Mouse (Mus musculus) intestine, postnatal 0 days (tissue): ENCODE data around the gene Rpl24. TPM values are rescaled to one million over a fixed set of nuclear protein-coding genes. Genes with fewer than 3 reads are reported as not detected.

ENCODE experiments used
- ATAC-seq: fragments of 200-750 bp; cut with Nextera tagmentation; 2 replicates; pipeline ENCODE4 v1.8.0; 2017; ENCODE audit warnings: mild to moderate bottlenecking, moderate TSS enrichment, moderate library complexity
- H3K27ac ChIP-seq: fragments of 300-500 bp; sonication (generic); 2 replicates; pipeline ENCODE4 v1.5.1; 2014; ENCODE audit warnings: mild to moderate bottlenecking, low read depth, low read length, moderate library complexity
- H3K27me3 ChIP-seq: fragments of 300-500 bp; sonication (generic); replicated peaks from 2 replicates; pipeline ENCODE4 v1.6.1; 2014; ENCODE audit warnings: low read length, mixed read lengths; ENCODE audit not compliant: control insufficient read depth, insufficient read depth
- H3K36me3 ChIP-seq: fragments of 300-500 bp; sonication (generic); 2 replicates; pipeline ENCODE4 v1.6.1; 2014; ENCODE audit warnings: mild to moderate bottlenecking, moderate library complexity; ENCODE audit not compliant: control insufficient read depth, insufficient read depth
- H3K4me1 ChIP-seq: fragments of 300-500 bp; sonication (generic); replicated peaks from 2 replicates; pipeline ENCODE4 v1.6.1; 2014; ENCODE audit warnings: antibody characterized with exemption, low read length, mixed read lengths; ENCODE audit not compliant: control insufficient read depth, insufficient read depth
- H3K4me2 ChIP-seq: fragments of 300-500 bp; sonication (generic); replicated peaks from 2 replicates; pipeline ENCODE4 v1.6.1; 2014; ENCODE audit warnings: low read depth, mild to moderate bottlenecking, moderate library complexity
- H3K4me3 ChIP-seq: fragments of 300-500 bp; sonication (generic); 2 replicates; pipeline ENCODE4 v1.5.1; 2014; ENCODE audit warnings: low read depth, low read length
- H3K9ac ChIP-seq: fragments of 300-500 bp; sonication (generic); 2 replicates; pipeline ENCODE4 v1.6.1; 2014; ENCODE audit warnings: mild to moderate bottlenecking, low read depth, low read length
- H3K9me3 ChIP-seq: fragments of 300-500 bp; sonication (generic); 2 replicates; pipeline ENCODE4 v1.6.1; 2016; ENCODE audit warnings: mixed run types; ENCODE audit not compliant: control insufficient read depth
- CTCF ChIP-seq: sonication (generic); IDR thresholded peaks from 2 replicates; pipeline ENCODE4 v1.5.1; 2016; ENCODE audit warnings: low read depth, mild to moderate bottlenecking, control low read depth, antibody characterized with exemption, moderate library complexity
- WGBS: fragments of 180-500 bp; shearing (Covaris S2); extraction: QIAGEN DNeasy Blood & Tissue Kit; methylation state at CpG from one replicate; pipeline ENCODE4 v1.1.7; 2014; 5-methylcytosine and 5-hydroxymethylcytosine counted together
- polyA plus RNA-seq: library from polyadenylated mRNA; unstranded; fragments of >200 nt; fragmentation: Nextera tagmentation; extraction: Ambion mirVana; gene quantifications from 2 replicates; pipeline ENCODE4 v1.2.1, GENCODE M21; 2015

Rpl24 gene
- polyA plus RNA-seq, 1 experiment from 2014 or later, result 521 TPM

DNA sequence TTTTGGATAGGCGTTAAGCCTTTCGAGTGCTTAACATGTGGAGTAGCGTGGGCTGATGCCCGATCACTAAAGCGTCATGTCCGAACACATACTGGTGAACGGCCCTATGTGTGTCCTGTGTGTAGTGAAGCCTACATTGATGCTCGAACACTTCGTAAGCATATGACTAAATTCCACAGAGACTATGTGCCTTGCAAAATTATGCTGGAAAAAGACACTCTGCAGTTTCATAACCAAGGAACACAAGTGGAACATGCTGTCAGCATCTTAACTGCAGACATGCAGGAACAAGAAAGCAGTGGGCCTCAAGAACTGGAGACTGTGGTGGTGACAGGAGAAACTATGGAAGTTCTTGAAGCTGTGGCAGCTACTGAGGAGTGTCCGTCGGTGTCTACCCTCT lies 40.7 kb downstream of the Rpl24 start:
- ATAC-seq, result no peak
- WGBS, result 97% methylated on average over 11 of the region's 11 CpGs

GRCm38 (mm10) chr16:56008862-56009261 lies 42.8 kb downstream of the Rpl24 start:
- H3K9ac ChIP-seq, result no peak overlapping the region
- H3K27me3 ChIP-seq, result no peaks in the 10 kb centered on the region
- no peak overlapping the region for H3K27ac ChIP-seq
- H3K4me2 ChIP-seq, result no peak overlapping the region
- H3K4me1 ChIP-seq, result no peaks in the 10 kb centered on the region
- H3K9me3 ChIP-seq, result no peaks in the 10 kb centered on the region
- no peak overlapping the region for H3K4me3 ChIP-seq
- TF ChIP-seq CTCF, result no peak
- WGBS, result 89% methylated on average over 1 of the region's 1 CpGs
- H3K36me3 ChIP-seq, result peaks cover 29% of the 10 kb centered on the region
- no peak for ATAC-seq

More for the DNA sequence above, 40.7 kb downstream of the Rpl24 start:
- TF ChIP-seq CTCF, result no peak
- H3K36me3 ChIP-seq, result peaks cover 44% of the 10 kb centered on the region
- no peaks in the 10 kb centered on the region for H3K27me3 ChIP-seq
- no peaks in the 10 kb centered on the region for H3K4me1 ChIP-seq
- H3K27ac ChIP-seq, result no peak overlapping the region
- no peaks in the 10 kb centered on the region for H3K9me3 ChIP-seq
- H3K9ac ChIP-seq, result no peak overlapping the region
- no peak overlapping the region for H3K4me2 ChIP-seq
- H3K4me3 ChIP-seq, result no peak overlapping the region

DNA sequence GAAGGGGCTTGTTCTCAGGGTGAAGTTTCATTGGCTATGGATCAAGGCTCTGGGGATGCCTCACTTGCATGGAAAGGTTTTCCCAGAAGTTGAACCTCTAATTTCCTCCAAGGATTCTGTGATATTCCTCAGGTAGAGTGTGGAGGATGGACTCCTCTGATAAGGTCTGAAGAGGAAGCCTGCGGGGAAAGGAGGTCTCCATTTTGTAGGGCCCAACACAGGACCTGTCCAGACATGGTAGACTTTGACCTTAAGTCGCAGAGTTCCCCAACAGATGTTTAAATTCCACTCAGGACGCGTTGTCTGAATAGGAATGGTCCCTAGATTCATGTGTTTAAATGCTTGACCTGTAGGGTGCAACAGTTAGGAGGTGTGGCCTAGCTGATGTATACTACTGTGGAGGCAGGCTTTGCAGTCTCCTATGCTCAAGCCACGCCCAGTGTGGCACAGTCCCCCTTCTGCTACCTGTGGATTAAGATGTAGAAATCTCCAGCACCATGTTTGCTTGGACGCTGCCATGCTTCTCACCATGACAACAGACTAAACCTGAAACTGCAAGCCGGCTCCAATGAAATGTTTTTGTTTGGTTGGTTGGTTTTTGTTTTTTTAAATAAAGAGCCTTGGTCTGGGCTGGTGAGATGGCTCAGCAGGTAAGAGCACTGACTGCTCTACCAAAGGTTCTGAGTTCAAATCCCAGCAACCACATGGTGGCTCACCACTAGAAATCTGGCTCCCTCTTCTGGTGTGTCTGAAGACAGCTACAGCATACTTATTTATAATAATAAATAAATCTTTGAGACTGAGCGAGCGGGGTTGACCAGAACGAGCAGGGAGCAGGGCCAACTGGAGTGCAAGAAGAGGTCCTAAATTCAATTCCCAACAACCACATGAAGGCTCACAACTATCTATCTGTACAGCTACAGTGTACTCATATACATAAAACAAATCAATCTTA lies 47.0 kb downstream of the Rpl24 start:
- 89% methylated on average over 10 of the region's 10 CpGs for WGBS
- TF ChIP-seq CTCF, result no peak
- Histone ChIP-seq H3K4me2 (no peak overlapping the region), H3K9me3 (no peaks in the 10 kb centered on the region), H3K27ac (no peak overlapping the region), H3K36me3 (peaks cover 10% of the 10 kb centered on the region), H3K4me3 (no peak overlapping the region), H3K4me1 (no peaks in the 10 kb centered on the region), H3K9ac (no peak overlapping the region), H3K27me3 (no peaks in the 10 kb centered on the region)
- no peak for ATAC-seq

- Histone ChIP-seq H3K36me3 (peaks cover 19% of the 10 kb centered on the region), H3K4me1 (no peaks in the 10 kb centered on the region), H3K4me3 (no peak overlapping the region), H3K27me3 (no peaks in the 10 kb centered on the region), H3K9ac (no peak overlapping the region), H3K27ac (no peak overlapping the region), H3K9me3 (no peaks in the 10 kb centered on the region), H3K4me2 (no peak overlapping the region)
- ATAC-seq, result no peak
- TF ChIP-seq CTCF, result no peak
- WGBS, result 61% methylated on average over 7 of the region's 7 CpGs
Measured at GRCm38 (mm10) chr16:56014076-56014475, 48.0 kb downstream of the Rpl24 start.

- H3K9ac ChIP-seq, result no peak overlapping the region
- no peak overlapping the region for H3K27ac ChIP-seq
- no peaks in the 10 kb centered on the region for H3K27me3 ChIP-seq
- no peaks in the 10 kb centered on the region for H3K9me3 ChIP-seq
- no peak for TF ChIP-seq CTCF
- 95% methylated on average over 7 of the region's 7 CpGs for WGBS
- ATAC-seq, result no peak
- no peak overlapping the region for H3K4me3 ChIP-seq
- no peaks in the 10 kb centered on the region for H3K4me1 ChIP-seq
- H3K36me3 ChIP-seq, result peaks cover 43% of the 10 kb centered on the region
- no peak overlapping the region for H3K4me2 ChIP-seq
Measured at GRCm38 (mm10) chr16:56019660-56020059, 53.6 kb downstream of the Rpl24 start.

Other genes starting within 250 kb of the Rpl24 start
- 7.8 and 8.8 TPM in 2 replicates for gene Nfkbiz, start 127.4 kb upstream of the Rpl24 start, polyA plus RNA-seq
- gene Nxpe3, start 71.0 kb upstream of the Rpl24 start, polyA plus RNA-seq, result 0.72 and 1.0 TPM in 2 replicates
- 1.5 and 1.9 TPM in 2 replicates for gene Cep97, start 31.4 kb upstream of the Rpl24 start, polyA plus RNA-seq
- gene Zbtb11, start 7.6 kb downstream of the Rpl24 start, polyA plus RNA-seq, result 5.8 and 7.1 TPM in 2 replicates
- gene Pcnp, start 63.5 kb downstream of the Rpl24 start, polyA plus RNA-seq, result 114 TPM in 2 replicates
- gene Trmt10c, start 71.5 kb downstream of the Rpl24 start, polyA plus RNA-seq, result 13.4 and 14.7 TPM in 2 replicates
- 10.5 and 10.6 TPM in 2 replicates for gene Senp7, start 82.1 kb downstream of the Rpl24 start, polyA plus RNA-seq
- 0.07 and 0.08 TPM in 2 replicates for gene Impg2, start 238.0 kb downstream of the Rpl24 start, polyA plus RNA-seq